Mouse (Mus musculus) megakaryocyte, embryonic 14.5 days (primary cell): ENCODE results near the gene Gm5244.

Source experiments
- FLI1 ChIP-seq: IDR thresholded peaks from 2 replicates; pipeline ENCODE4 v1.6.1; 2012; ENCODE audit warnings: low read length, inconsistent platforms, mixed read lengths
- GATA1 ChIP-seq: IDR thresholded peaks from 3 replicates; pipeline ENCODE4 v1.6.1; 2012; ENCODE audit warnings: mixed read lengths, low read length, inconsistent platforms, borderline replicate concordance

DNA sequence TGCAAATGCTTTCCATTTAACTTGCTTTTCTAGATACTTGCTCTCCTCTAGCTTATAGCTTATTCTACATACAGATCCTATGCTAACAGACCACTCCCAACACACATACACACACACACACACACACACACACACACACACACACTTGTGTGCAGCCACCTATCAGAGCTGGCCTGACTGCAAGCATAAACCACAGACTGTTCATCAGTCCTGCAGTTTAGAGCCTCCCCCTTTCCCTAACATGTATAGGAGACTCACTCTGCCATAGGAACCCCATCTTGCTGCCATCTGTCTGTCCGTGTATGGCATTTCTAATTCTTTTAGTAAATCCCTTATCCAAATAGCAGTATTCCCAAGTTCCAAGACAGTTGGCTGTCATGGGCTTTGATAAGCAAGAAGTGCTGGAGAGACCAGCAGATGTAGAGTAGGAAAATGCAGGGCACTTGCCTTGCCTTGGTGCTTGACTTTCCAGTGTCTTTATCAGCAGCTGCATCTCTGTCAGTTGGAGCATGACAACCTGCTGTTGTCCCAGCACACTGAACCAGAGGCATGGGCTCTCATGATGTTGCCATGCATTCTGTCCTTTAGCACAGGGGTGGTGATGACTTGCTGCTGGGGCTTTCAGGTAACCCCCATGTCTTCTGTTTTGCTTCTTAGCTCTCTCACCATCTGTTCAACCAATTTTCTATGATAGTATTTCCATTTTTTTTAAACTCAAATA lies 33.7 kb upstream of the Gm5244 start:
- TF ChIP-seq GATA1, result no peak
- no peak for TF ChIP-seq FLI1
